Mouse (Mus musculus): ENCODE measurements at regions not wholly inside any gene's neighbourhood (a gene's known extent, or its start where the extent isn't known, plus 50 kb on each side); places are given as distances from the start of the nearest gene placed in this dataset.

DNA sequence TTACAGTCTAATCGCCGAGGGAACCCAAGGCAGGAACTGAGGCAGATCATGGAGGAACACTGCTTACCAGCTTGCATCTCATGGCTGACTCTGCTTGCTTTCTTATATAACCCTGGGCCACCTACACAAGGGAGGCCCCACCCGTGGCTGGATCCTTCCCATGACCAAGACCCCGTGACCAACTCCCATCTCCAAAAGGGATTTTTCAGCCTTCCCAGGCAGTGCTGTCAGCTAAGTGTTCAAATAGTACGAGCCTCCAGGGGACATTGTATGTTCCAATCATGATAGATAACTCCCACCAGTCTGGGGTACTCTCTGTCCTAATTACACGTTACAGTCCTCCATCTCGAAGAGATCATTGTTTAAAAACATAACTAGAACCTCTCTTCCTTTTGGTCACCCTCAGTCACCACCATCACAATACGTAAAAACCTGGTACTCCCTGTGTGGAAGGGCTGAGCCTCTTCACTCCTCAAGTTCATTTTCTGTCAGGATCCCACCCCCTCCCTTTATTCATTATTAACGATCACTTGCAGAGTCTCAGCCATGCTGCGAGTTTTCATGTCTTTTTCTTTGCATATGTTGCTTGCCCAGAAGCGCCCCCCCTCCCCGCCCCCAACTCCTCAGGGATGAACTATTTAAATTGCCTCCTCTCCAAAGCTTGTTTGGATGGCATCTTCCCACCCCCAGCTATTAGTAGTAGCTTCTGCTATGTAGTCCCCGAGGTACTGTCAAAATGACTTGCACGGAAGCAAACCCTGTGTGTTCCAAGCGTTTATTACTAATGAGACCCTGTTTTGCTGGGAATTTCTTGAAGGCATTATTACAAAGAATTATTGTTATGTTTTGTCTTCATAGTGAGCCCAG is 406.2 kb upstream of the Mmadhc start:
- Histone ChIP-seq H3K27me3 (ENCODE audit: insufficient read depth, low read length) (no peaks in the 10 kb centered on the region), H3K9me3 (ENCODE audit: low read length) (no peaks in the 10 kb centered on the region), H3K9ac (replicated peaks) (no peak overlapping the region), H3K4me3 (ENCODE audit: low read depth, low read length) (no peak overlapping the region), H3K4me1 (ENCODE audit: insufficient read depth) (no peaks in the 10 kb centered on the region), H3K4me2 (ENCODE audit: low read depth, low read length) (no peak overlapping the region), H3K36me3 (replicated peaks; ENCODE audit: insufficient read depth, low read length) (no peaks in the 10 kb centered on the region), H3K27ac (ENCODE audit: low read depth) (no peak overlapping the region)
- 81% methylated on average over 15 of the region's 15 CpGs for WGBS (ENCODE audit: insufficient replicate concordance)
- TF ChIP-seq CTCF (IDR thresholded peaks at IDR 0.05; ENCODE audit: low read depth) (no peak), EP300 (IDR thresholded peaks at IDR 0.05; ENCODE audit: low read depth) (no peak)
- DNase-seq (no peak), ATAC-seq (no peak)

DNA sequence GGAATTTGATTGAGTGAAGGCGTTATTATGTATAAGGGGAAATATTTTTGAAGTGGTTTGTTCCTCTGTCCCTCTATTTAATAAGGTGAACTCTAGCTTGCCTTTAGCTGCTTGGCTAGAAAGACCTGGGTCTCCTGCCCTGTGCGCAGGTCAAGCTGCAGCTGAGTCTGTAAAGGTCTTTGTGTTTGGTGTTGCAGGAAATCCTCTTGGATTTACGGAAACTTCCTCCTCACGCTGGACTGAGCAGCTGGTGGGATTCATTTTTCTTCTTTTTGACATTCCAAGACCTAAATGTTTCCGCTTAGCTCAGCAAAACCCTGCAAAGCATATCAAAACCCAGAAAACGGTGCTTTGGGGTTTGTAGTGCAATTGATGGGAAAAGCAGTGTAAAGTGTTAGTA is 402.2 kb upstream of the Mmadhc start:
- 44% methylated on average over 6 of the region's 6 CpGs for WGBS (ENCODE audit: insufficient replicate concordance)
- no peak overlapping the region for H3K4me3 ChIP-seq (ENCODE audit: low read depth, low read length)
- H3K36me3 ChIP-seq (replicated peaks; ENCODE audit: insufficient read depth, low read length), result no peaks in the 10 kb centered on the region
- DNase-seq (no peak), ATAC-seq (no peak)
- no peaks in the 10 kb centered on the region for H3K9me3 ChIP-seq (ENCODE audit: low read length)
- TF ChIP-seq EP300 (IDR thresholded peaks at IDR 0.05; ENCODE audit: low read depth), result peak; percentile 18; the same call in 1 of the 2 replicates
- TF ChIP-seq CTCF (IDR thresholded peaks at IDR 0.05; ENCODE audit: low read depth), result no peak
- H3K9ac ChIP-seq (replicated peaks), result no peak overlapping the region
- no peaks in the 10 kb centered on the region for H3K4me1 ChIP-seq (ENCODE audit: insufficient read depth)
- no peak overlapping the region for H3K4me2 ChIP-seq (ENCODE audit: low read depth, low read length)
- no peaks in the 10 kb centered on the region for H3K27me3 ChIP-seq (ENCODE audit: insufficient read depth, low read length)
- H3K27ac ChIP-seq (ENCODE audit: low read depth), result no peak overlapping the region

DNA sequence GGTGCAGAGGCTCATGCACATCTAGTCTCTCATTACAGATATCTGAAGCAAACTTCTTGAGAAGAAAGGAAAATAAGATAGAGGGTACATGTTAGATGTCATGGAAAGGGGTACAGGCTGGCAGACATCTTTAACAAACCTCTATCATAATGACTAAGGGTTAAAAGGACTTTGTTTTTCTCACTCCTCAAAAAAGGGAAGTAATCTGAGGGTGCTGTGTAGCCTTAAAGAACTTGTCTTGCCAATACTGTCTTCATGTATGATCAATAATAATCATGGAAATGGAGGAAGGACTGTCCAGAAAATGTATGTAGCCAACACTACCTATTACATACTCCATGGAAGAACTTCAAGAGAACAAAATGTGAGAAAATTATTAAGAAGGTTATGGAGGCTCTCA is 400.0 kb upstream of the Mmadhc start:
- Histone ChIP-seq H3K4me1 (ENCODE audit: insufficient read depth) (no peaks in the 10 kb centered on the region), H3K27ac (ENCODE audit: low read depth) (no peak overlapping the region), H3K9me3 (ENCODE audit: low read length) (no peaks in the 10 kb centered on the region), H3K27me3 (ENCODE audit: insufficient read depth, low read length) (no peaks in the 10 kb centered on the region), H3K9ac (replicated peaks) (no peak overlapping the region), H3K4me3 (ENCODE audit: low read depth, low read length) (no peak overlapping the region), H3K4me2 (ENCODE audit: low read depth, low read length) (no peak overlapping the region), H3K36me3 (replicated peaks; ENCODE audit: insufficient read depth, low read length) (no peaks in the 10 kb centered on the region)
- TF ChIP-seq EP300 (IDR thresholded peaks at IDR 0.05; ENCODE audit: low read depth) (no peak), CTCF (IDR thresholded peaks at IDR 0.05; ENCODE audit: low read depth) (no peak)
- ATAC-seq (no peak), DNase-seq (no peak)

DNA sequence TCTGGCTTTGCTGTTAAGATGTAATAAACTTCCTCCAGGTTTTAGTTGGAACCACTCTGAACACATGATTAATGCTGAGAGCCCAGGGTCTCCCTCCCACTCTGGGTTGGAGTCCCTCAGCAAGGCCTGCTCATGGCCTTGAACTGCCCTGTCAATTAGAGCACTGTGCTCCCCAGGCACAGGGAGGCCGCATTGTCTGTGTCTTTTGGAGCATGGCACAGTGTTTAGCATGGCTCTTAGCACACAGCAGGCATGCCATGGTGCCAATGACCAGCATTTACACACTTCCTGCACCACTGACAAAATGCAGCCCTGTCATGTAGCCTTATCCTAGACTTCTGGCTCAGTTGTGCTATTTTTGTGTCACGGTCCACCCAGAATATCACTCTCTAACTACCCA is 398.2 kb upstream of the Mmadhc start:
- no peak for DNase-seq
- no peak for ATAC-seq
- Histone ChIP-seq H3K4me2 (ENCODE audit: low read depth, low read length) (no peak overlapping the region), H3K27ac (ENCODE audit: low read depth) (no peak overlapping the region), H3K9me3 (ENCODE audit: low read length) (no peaks in the 10 kb centered on the region), H3K9ac (replicated peaks) (no peak overlapping the region), H3K36me3 (replicated peaks; ENCODE audit: insufficient read depth, low read length) (no peaks in the 10 kb centered on the region), H3K4me1 (ENCODE audit: insufficient read depth) (no peaks in the 10 kb centered on the region), H3K4me3 (ENCODE audit: low read depth, low read length) (no peak overlapping the region), H3K27me3 (ENCODE audit: insufficient read depth, low read length) (no peaks in the 10 kb centered on the region)
- WGBS (ENCODE audit: insufficient replicate concordance), result 82% methylated on average over 2 of the region's 2 CpGs
- no peak for TF ChIP-seq EP300 (IDR thresholded peaks at IDR 0.05; ENCODE audit: low read depth)
- TF ChIP-seq CTCF (IDR thresholded peaks at IDR 0.05; ENCODE audit: low read depth), result no peak

GRCm38 (mm10) chr2:50693784-50694350 is 397.3 kb upstream of the Mmadhc start:
- Histone ChIP-seq H3K27ac (ENCODE audit: low read depth) (no peak overlapping the region), H3K27me3 (ENCODE audit: insufficient read depth, low read length) (no peaks in the 10 kb centered on the region), H3K4me1 (ENCODE audit: insufficient read depth) (no peaks in the 10 kb centered on the region), H3K9ac (replicated peaks) (no peak overlapping the region), H3K9me3 (ENCODE audit: low read length) (no peaks in the 10 kb centered on the region), H3K4me2 (ENCODE audit: low read depth, low read length) (no peak overlapping the region), H3K36me3 (replicated peaks; ENCODE audit: insufficient read depth, low read length) (no peaks in the 10 kb centered on the region), H3K4me3 (ENCODE audit: low read depth, low read length) (no peak overlapping the region)
- ATAC-seq (no peak), DNase-seq (no peak)
- WGBS (ENCODE audit: insufficient replicate concordance), result 82% methylated on average over 7 of the region's 7 CpGs
- TF ChIP-seq CTCF (IDR thresholded peaks at IDR 0.05; ENCODE audit: low read depth), result no peak
- TF ChIP-seq EP300 (IDR thresholded peaks at IDR 0.05; ENCODE audit: low read depth), result no peak

GRCm38 (mm10) chr2:50690120-50691103 is 393.8 kb upstream of the Mmadhc start:
- Histone ChIP-seq H3K4me3 (ENCODE audit: low read depth, low read length) (no peak overlapping the region), H3K9ac (replicated peaks) (no peak overlapping the region), H3K36me3 (replicated peaks; ENCODE audit: insufficient read depth, low read length) (no peaks in the 10 kb centered on the region), H3K4me2 (ENCODE audit: low read depth, low read length) (no peak overlapping the region), H3K9me3 (ENCODE audit: low read length) (no peaks in the 10 kb centered on the region), H3K4me1 (ENCODE audit: insufficient read depth) (no peaks in the 10 kb centered on the region), H3K27me3 (ENCODE audit: insufficient read depth, low read length) (no peaks in the 10 kb centered on the region), H3K27ac (ENCODE audit: low read depth) (no peak overlapping the region)
- 52% methylated on average over 11 of the region's 11 CpGs for WGBS (ENCODE audit: insufficient replicate concordance)
- peak; percentile 22 for DNase-seq
- ATAC-seq, result peak; percentile 79
- TF ChIP-seq CTCF (IDR thresholded peaks at IDR 0.05; ENCODE audit: low read depth), result no peak
- peak; percentile 62 for TF ChIP-seq EP300 (IDR thresholded peaks at IDR 0.05; ENCODE audit: low read depth)

All from liver, postnatal 0 days (tissue).